Mouse (Mus musculus) adrenal gland, postnatal 10 days (tissue): ENCODE measurements around the gene Lgi4. TPM values are rescaled to one million over a fixed set of nuclear protein-coding genes. Genes with fewer than 3 reads are reported as not detected.

Experiments used
- DNase-seq: peaks from one replicate; pipeline ENCODE4 v3.0.0; 2021; ENCODE audit warnings: mixed read lengths
- microRNA-seq: library from miRNA; unstranded; fragments of <30 nt; microRNA quantifications from one replicate; pipeline ENCODE4 v1.2.0, GENCODE M21; 2021
- total RNA-seq, 2 experiments: library from RNA; stranded (reverse); gene quantifications; 2 replicates each; pipeline ENCODE4 v1.2.3; 2021

Lgi4 gene
- total RNA-seq, 2 experiments from 2014 or later: 6.1 to 7.0 TPM

- DNase-seq: peak; percentile 86
Measured at GRCm38 (mm10) chr7:31105061-31105768, 46.1 kb downstream of the Lgi4 start.

GRCm38 (mm10) chr7:31106166-31106565 lies 47.0 kb downstream of the Lgi4 start:
- DNase-seq: no peak

DNA sequence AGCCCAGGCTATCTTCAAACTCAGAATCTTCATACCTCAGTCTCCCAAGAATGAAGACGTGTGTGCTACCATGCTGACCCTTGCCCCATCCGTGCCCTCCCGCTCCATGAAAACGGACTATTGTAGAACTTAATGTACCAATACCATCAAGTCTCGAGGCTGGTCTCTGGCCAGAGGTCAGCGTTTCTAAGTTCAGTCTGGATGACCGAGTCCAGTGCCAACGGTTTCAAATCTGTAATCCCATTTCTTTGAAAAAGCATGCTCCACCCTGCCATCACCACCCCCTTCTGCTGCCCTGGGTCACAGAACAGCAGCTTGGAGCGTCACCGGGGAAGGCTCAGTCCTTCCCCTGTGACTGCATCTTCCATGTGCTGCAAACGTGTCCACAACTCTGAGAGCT lies 48.6 kb downstream of the Lgi4 start:
- DNase-seq: no peak

GRCm38 (mm10) chr7:31109091-31109490 lies 49.9 kb downstream of the Lgi4 start:
- DNase-seq: peak; percentile 74

- no peak for DNase-seq
Measured at GRCm38 (mm10) chr7:31109796-31110195, 50.7 kb downstream of the Lgi4 start.

GRCm38 (mm10) chr7:31110861-31111385 lies 51.8 kb downstream of the Lgi4 start:
- DNase-seq: no peak

DNA sequence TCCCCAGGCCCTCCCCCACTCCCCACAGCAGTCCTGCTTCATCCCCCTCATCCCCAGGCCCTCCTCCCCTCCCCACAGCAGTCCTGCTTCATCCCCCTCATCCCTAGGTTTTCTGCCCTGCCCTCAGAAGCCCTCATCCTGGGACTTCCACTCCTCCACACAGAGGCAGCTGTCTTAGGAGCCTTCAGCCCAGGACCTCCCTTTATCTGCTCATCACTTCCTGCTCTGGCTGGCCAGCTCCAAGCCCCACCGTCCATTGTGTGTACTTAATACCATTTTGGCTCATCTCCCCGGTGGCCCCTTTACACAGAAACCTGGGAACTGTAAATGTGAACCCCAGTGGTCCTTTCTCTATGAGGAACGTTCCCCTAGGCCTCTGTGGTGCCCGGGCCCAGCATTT lies 52.9 kb downstream of the Lgi4 start:
- DNase-seq: no peak

DNA sequence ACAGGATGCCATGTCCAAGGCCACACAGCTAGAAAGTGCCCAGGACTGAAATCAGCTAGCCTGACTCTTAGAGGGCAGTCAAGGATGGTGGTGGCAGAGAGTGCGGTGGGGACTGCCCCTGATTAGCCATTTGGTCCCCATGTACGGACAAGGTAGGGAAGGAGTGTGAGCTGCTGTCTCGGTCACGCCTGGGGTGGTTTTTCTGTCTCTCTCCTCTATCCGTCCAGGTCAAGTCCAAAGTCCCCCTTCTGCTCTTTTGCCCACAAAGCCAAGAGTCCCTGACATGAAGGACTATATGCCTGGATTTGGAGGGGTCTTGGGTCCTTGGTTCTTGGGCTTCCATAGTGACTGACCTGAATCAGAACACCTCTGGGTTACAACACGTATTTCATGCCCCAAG lies 54.7 kb downstream of the Lgi4 start:
- no peak for DNase-seq

GRCm38 (mm10) chr7:31114646-31115045 lies 55.5 kb downstream of the Lgi4 start:
- no peak for DNase-seq

GRCm38 (mm10) chr7:31115182-31115581 lies 56.0 kb downstream of the Lgi4 start, which contains the start of gene Hpn:
Hpn (minus strand) TSS chr7:31115290.
- DNase-seq: no peak

GRCm38 (mm10) chr7:31115587-31116043 lies 56.5 kb downstream of the Lgi4 start:
- peak; percentile 79 for DNase-seq

- DNase-seq: no peak
Measured at GRCm38 (mm10) chr7:31116721-31117145, 57.6 kb downstream of the Lgi4 start.

GRCm38 (mm10) chr7:31117465-31117864 lies 58.3 kb downstream of the Lgi4 start:
- DNase-seq: no peak

- DNase-seq: peak; percentile 69
Measured at GRCm38 (mm10) chr7:31118486-31118885, 59.3 kb downstream of the Lgi4 start.

DNA sequence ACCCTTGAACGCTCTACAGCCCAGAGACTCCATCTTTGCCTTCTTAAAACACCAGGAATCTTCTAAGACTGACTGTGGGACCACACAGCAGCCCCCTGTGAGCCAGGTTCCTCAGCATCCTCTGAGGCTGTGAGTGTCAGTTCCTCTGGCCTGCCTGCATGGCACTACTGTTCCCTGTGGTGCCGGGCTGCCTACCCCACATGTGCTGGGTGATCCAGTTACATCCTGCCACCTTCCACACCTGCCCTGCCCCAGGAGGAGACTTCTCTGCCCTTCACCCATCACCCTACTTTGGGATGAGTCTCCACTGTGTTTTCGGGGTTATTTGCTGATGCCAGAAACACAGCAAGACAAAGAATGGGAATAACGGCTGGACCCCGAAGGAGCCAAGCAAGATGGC lies 60.4 kb downstream of the Lgi4 start:
- DNase-seq: no peak

Small RNA genes lying within 50 kb of the gene (microRNA-seq; reads per million reads assigned to microRNA genes)
- not detected for gene Mir7050

Other genes starting within 250 kb of the Lgi4 start
- 1 to 10 TPM in 1 of 2 experiments, under 1 TPM in 1; 0.94 to 1.7 TPM for gene Ffar2, start 235.6 kb upstream of the Lgi4 start, total RNA-seq
- under 1 TPM; 0.27 to 0.88 TPM for gene Ffar3, start 203.2 kb upstream of the Lgi4 start, total RNA-seq
- under 1 TPM; 0.09 to 0.12 TPM for gene Ffar1, start 197.8 kb upstream of the Lgi4 start, total RNA-seq
- 1 to 10 TPM; 3.3 to 5.1 TPM for gene Cd22, start 179.0 kb upstream of the Lgi4 start, total RNA-seq
- under 1 TPM; 0.45 to 0.58 TPM for gene Mag, start 144.5 kb upstream of the Lgi4 start, total RNA-seq
- 1 to 10 TPM in 1 of 2 experiments, not detected in 1; 1.1 TPM for gene Hamp2, start 134.7 kb upstream of the Lgi4 start, total RNA-seq
- gene Hamp, start 115.3 kb upstream of the Lgi4 start, total RNA-seq: 1 to 10 TPM in 1 of 2 experiments, under 1 TPM in 1; 0.88 to 1.3 TPM
- 100 to 1,000 TPM; 105 to 108 TPM for gene Usf2, start 102.5 kb upstream of the Lgi4 start, total RNA-seq
- 10 to 100 TPM; 11.2 to 21.6 TPM for gene Lsr, start 85.9 kb upstream of the Lgi4 start, total RNA-seq
- under 1 TPM; 0.39 to 0.63 TPM for gene Fam187b, start 85.6 kb upstream of the Lgi4 start, total RNA-seq
- 10 to 100 TPM; 39.1 to 42.0 TPM for gene Fxyd5, start 16.9 kb upstream of the Lgi4 start, total RNA-seq
- gene Fxyd7, start 7.9 kb upstream of the Lgi4 start, total RNA-seq: 10 to 100 TPM in 1 of 2 experiments, 1 to 10 TPM in 1; 7.5 to 18.2 TPM
- 100 to 1,000 TPM; 353 to 358 TPM for gene Fxyd1, start 2.1 kb upstream of the Lgi4 start, total RNA-seq
- gene Fxyd3, start 17.4 kb downstream of the Lgi4 start, total RNA-seq: 1 to 10 TPM; 4.0 to 5.6 TPM
- gene Hpn, start 55.9 kb downstream of the Lgi4 start, total RNA-seq: 10 to 100 TPM; 25.1 to 65.2 TPM
- gene Scn1b, start 67.7 kb downstream of the Lgi4 start, total RNA-seq: 10 to 100 TPM; 15.7 to 39.2 TPM
- 10 to 100 TPM; 39.4 to 60.0 TPM for gene Gramd1a, start 96.6 kb downstream of the Lgi4 start, total RNA-seq
- gene Scgb2b2, start 231.2 kb downstream of the Lgi4 start, total RNA-seq: not detected
- gene Scgb1b2, start 232.5 kb downstream of the Lgi4 start, total RNA-seq: not detected